Mouse (Mus musculus): ENCODE measurements at regions not wholly inside any gene's neighbourhood (a gene's known extent, or its start where the extent isn't known, plus 50 kb on each side); places are given as distances from the start of the nearest gene placed in this dataset.

GRCm38 (mm10) chr13:113536306-113536705 lies 82.1 kb downstream of the Snx18 start:
- no peak for DNase-seq (ENCODE audit: low spot score in 2 of 2)

GRCm38 (mm10) chr13:113534664-113535455 lies 83.5 kb downstream of the Snx18 start:
- no peak for DNase-seq (ENCODE audit: low spot score in 2 of 2)

DNA sequence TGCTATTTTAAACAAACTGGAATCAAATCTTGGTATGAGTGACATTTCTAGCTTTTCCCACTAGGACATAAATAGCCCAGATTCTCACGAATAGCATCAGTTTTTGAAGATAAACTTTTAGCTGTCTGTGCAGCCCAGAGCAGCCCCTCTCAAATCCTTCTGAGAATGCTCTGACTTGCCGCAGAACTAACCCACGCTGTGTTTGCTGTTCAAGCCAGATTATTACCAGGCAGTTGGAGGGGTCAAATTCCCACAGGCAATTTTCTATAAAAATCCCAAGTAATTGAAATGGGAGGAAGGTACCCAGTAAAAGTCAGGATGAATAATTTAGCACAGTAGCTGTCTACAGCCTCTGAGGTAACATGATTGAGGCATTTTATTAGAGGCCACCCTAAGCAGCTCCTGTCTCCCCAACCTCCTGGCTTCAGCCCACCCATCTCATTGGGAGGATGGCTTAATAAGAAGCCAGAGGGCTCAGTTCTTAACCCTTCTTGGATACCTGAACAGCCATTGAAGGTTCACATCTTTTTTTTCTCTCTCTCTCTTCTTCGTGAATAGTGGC lies 84.4 kb downstream of the Snx18 start:
- no peak for DNase-seq (ENCODE audit: low spot score in 2 of 2)

GRCm38 (mm10) chr13:113526997-113527396 lies 91.4 kb downstream of the Snx18 start:
- DNase-seq (ENCODE audit: low spot score in 2 of 2) = no peak

- DNase-seq (ENCODE audit: low spot score in 2 of 2) = no peak
These were observed 94.9 kb downstream of the Snx18 start for GRCm38 (mm10) chr13:113523503-113523902.

DNA sequence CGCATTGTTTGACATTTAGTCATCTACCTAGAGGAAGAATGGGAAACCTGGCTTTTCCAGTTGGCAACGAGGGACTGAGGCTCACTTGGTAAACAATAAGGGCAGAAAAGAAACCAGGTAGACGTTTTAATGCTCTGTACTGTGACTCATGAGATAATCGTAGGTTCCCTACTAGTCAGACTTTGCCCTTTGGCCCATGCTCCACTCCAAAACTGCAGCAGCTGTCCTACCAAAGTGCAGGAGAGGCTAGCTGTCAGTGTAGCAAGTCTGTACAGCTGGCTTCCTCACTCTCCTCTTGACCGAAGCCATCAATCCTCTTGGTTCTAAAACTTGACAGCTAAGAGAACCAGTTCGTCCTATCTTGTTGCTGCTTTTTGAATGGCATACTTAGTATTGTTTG lies 100.2 kb downstream of the Snx18 start:
- no peak for DNase-seq (ENCODE audit: low spot score in 2 of 2)

DNA sequence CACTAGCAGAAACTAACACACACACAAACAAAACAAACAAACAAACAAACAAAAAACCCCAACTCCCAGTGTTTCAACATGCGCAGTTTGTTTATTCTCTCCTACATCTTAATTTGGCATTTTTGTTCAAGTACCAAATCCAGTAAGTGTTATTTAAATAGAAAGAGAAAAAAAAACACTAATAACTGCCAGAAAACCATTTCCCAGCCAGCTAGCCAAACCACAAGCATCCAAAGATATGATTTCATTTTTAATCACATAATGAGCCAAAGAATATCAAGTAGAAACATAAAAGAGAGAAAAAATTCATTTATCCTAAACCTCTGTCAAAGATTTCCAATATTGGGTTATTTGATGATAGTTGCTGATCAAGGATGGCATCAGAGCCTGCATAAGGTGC lies 102.3 kb downstream of the Snx18 start:
- DNase-seq (ENCODE audit: low spot score in 2 of 2) = no peak

GRCm38 (mm10) chr13:113515162-113515600 lies 103.2 kb downstream of the Snx18 start:
- no peak for DNase-seq (ENCODE audit: low spot score in 2 of 2)

GRCm38 (mm10) chr13:113509403-113510185 lies 108.8 kb downstream of the Snx18 start:
- no peak for DNase-seq (ENCODE audit: low spot score in 2 of 2)

GRCm38 (mm10) chr13:113508124-113508728 lies 110.1 kb downstream of the Snx18 start:
- DNase-seq (ENCODE audit: low spot score in 2 of 2) = no peak

DNA sequence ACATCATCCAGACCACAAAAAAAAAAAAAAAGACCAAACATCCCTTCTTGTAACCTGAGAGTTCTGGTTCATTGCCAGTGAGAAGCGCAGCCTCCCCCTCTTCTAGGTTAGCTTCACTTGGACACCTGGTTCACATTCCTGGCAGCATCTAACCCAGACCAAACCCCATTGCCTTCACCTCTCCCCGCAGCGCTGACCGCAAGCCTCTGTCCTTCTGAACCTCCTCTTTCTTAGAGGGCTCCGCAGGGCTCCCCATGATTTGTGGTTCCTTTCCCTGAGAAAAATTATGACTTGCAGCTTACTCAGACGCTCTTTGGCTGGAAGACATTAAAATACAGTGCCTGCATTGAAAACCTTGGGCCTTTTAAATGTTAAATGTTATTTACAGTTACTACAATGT lies 115.8 kb downstream of the Snx18 start:
- DNase-seq (ENCODE audit: low spot score in 2 of 2) = no peak

DNA sequence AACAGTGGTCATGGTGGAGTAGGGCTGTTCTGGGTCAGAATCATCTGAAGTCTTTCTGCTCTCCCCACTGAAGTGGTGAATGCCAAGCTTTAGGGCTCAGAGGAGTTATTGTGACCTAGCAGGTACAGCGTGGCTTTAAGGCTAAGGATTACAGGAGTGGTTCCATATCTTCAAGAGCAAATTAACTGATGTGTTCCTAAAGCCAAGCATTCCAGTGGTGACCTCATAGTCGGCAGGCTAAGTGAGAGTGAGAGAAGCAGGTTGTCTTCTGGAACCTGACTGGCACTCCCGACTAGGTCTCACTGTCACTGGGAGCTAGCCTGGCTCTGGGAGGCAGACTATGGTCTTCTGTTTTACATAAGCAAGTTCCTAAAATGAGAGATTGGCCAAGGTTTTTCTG lies 116.3 kb downstream of the Snx18 start:
- DNase-seq (ENCODE audit: low spot score in 2 of 2) = no peak

DNA sequence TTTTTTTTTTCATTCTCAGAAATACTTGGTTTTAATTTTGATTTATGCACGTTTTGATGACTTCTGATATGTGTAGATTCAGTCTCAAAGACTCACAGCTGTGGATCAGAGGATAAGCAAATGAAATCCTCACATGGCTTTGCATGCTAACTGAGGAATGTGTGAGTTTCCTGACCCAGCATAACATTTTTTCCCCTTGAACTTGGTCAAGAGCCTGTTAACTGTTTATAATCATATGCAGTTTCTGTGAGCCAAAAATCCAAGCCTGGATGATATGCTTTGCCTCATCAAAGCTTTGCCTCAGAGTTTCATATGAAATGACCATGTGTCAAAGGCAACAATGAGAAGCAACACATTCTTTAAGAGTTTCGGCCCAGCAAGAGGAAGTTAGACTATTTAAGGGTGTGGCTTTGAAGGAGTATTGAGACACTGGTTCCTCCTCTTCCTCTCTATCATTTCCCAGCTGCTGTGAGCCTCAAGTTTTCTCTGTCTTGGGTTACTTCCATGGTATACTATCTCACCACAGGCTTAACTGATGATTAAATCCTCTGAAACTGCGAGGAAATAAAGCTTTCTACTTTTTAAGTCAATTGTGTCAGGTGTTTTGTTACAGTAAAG lies 117.9 kb downstream of the Snx18 start:
- no peak for DNase-seq (ENCODE audit: low spot score in 2 of 2)

DNA sequence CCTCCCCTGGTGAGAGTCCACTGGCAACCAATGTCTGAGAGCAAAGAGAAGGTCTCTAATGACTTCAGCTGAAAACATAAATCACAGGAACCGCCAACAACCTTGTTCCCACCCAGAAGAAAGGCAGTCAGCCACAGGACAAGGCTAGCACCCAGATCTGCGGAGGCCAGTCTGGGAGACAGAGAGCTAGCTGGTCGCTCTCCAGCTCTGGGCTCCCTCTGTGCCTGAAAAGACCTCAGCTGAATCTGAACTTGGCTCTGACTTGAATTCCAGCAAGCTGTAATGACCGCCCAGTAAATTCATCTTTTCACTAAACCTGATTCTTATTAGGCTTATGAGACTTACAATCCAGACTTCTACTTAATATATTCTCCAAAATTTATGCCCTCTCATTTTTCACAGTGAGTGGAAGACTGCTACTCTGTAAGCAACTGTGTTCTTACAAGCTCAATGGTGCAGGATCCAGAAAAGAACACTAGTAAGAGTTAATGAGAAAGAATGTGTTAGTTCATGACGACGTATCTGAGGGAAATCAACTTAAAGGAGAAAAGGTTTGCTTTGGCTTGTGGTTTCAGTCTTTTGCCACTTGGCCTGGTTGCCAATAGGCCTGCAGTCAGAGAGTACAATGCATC lies 119.2 kb downstream of the Snx18 start:
- no peak for DNase-seq (ENCODE audit: low spot score in 2 of 2)

DNA sequence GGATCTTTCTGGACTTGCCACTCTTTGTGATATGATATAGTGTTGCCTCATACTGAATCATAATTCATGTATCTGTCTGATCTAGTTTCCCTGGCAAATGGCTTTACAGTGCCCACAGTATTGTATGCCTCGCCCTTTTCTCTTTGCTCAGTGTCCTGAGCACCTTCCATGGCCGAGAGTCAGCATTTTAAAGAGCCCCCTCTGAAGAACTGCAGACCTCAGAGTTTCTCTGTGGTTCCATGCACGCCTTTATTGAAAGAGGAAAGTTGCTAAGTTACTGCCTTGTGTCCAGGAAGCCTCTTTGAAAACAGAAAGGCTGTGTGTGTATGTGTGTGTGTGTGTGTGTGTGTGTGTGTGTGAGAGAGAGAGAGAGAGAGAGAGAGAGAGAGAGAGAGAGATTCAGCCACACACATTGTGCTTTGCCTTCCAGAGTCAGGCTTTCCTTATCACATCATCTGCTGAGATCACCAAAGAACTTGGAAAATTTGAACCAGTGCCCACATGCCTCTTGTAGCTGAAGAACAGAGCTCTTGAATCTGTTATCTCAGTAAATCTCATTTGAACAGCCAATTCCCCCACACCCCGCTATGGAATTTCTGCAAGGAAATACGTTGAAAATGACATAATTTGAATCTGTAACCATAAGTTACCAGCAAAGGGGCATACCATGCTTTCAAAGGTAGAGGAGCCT lies 122.6 kb downstream of the Snx18 start:
- DNase-seq (ENCODE audit: low spot score in 2 of 2) = no peak

DNA sequence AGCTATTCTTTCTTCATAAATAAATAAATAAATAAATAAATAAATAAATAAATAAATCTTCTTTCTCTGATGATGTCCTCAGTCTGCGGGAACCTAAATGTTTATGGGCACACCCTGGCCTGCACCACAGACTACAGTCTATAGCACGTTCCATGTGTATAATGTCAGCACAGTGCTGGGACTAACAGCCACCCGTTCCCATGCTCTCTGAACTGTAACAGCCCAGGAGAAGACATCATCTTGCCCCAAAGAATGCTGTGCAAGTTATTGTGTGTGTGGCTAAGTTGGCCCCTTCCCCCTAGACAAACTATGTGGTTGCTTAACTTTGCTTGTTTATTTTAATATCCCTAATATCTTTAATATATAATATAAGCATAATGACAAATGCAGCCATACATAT lies 123.2 kb downstream of the Snx18 start:
- no peak for DNase-seq (ENCODE audit: low spot score in 2 of 2)

- no peak for DNase-seq (ENCODE audit: low spot score in 2 of 2)
These were observed 123.7 kb downstream of the Snx18 start for GRCm38 (mm10) chr13:113494688-113495087.

- DNase-seq (ENCODE audit: low spot score in 2 of 2) = no peak
These were observed 128.2 kb downstream of the Snx18 start for GRCm38 (mm10) chr13:113489951-113490822.

- no peak for DNase-seq (ENCODE audit: low spot score in 2 of 2)
These were observed 131.9 kb downstream of the Snx18 start for GRCm38 (mm10) chr13:113486368-113486955.
